Mouse (Mus musculus) WW6 (cell line): Measurements from ENCODE around the gene Scube2.

Experiments used
- DNase-seq: peaks from one replicate; pipeline ENCODE4 v3.0.0-alpha.2; 2013; ENCODE audit warnings: low read depth, low spot score

The Scube2 gene

GRCm38 (mm10) chr7:109852017-109852416 is 13.5 kb downstream of the Scube2 start:
- DNase-seq: no peak

- DNase-seq: no peak
Observed at GRCm38 (mm10) chr7:109850531-109850930, 14.9 kb downstream of the Scube2 start.

- no peak for DNase-seq
Observed at GRCm38 (mm10) chr7:109849750-109850434, 15.6 kb downstream of the Scube2 start.

- DNase-seq: no peak
Observed at GRCm38 (mm10) chr7:109848867-109849733, 16.4 kb downstream of the Scube2 start.

- no peak for DNase-seq
Observed at GRCm38 (mm10) chr7:109844100-109844499, 21.4 kb downstream of the Scube2 start.

- DNase-seq: no peak
Observed at GRCm38 (mm10) chr7:109841618-109842418, 23.7 kb downstream of the Scube2 start.

- no peak for DNase-seq
Observed at GRCm38 (mm10) chr7:109841031-109841430, 24.4 kb downstream of the Scube2 start.

GRCm38 (mm10) chr7:109838613-109839012 is 26.9 kb downstream of the Scube2 start:
- no peak for DNase-seq

- DNase-seq: no peak
Observed at GRCm38 (mm10) chr7:109837651-109838050, 27.8 kb downstream of the Scube2 start.

GRCm38 (mm10) chr7:109834894-109835293 is 30.6 kb downstream of the Scube2 start:
- DNase-seq: no peak

GRCm38 (mm10) chr7:109831376-109831775 is 34.1 kb downstream of the Scube2 start:
- no peak for DNase-seq

GRCm38 (mm10) chr7:109826911-109827310 is 38.6 kb downstream of the Scube2 start:
- no peak for DNase-seq

GRCm38 (mm10) chr7:109825293-109825692 is 40.2 kb downstream of the Scube2 start:
- no peak for DNase-seq

- no peak for DNase-seq
Observed at GRCm38 (mm10) chr7:109818600-109818999, 46.9 kb downstream of the Scube2 start.

GRCm38 (mm10) chr7:109817954-109818353 is 47.5 kb downstream of the Scube2 start:
- DNase-seq: no peak

GRCm38 (mm10) chr7:109813330-109814140 is 51.9 kb downstream of the Scube2 start:
- no peak for DNase-seq

GRCm38 (mm10) chr7:109807616-109808485 is 57.6 kb downstream of the Scube2 start:
- no peak for DNase-seq

- DNase-seq: no peak
Observed at GRCm38 (mm10) chr7:109804843-109805242, 60.6 kb downstream of the Scube2 start.

GRCm38 (mm10) chr7:109804355-109804754 is 61.1 kb downstream of the Scube2 start:
- DNase-seq: no peak

GRCm38 (mm10) chr7:109803516-109803915 is 62.0 kb downstream of the Scube2 start:
- no peak for DNase-seq
